Mouse (Mus musculus): ENCODE results near the gene Med9.

The Med9 gene

DNA sequence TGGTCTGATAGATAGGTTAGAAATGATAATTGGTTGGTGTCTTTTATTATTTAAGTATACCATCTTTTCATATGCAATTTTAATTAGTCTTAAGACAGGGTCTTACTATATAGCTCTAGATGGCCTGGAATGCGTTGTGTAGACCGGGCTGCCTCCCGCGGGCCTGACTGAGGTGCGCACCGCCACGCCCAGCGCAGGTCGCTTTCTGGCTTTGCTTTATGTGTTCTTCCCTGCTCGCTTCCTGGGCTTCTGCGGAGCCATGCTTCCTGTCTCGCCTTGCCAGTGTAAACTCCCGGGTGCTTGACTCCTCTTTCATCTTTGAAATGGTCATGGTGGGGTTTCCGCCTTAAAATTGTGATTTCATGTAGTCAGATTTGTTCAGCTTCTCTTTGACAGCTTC, 4.9 kb downstream of the Med9 start:
- DNase-seq = no peak

DNA sequence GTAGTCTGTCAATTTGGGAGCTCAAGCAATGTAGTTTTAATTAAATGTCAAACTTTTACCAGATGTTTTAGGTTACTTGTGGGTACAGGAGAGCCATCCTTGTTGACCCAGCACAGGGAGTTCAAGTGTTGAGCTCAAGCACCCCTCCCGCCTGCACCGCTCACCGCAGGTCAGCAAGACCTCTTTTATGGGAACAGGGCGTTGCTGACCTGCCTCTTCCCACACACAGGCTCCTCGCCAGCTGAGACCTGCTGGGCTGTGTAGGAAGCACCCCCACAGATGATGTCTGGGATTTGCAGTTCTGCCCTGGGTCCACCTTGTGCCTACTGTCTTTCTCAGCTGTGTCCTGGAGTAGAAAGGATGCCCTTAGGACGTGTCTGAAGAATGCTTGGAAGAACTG, 8.7 kb downstream of the Med9 start:
- no peak for DNase-seq

DNA sequence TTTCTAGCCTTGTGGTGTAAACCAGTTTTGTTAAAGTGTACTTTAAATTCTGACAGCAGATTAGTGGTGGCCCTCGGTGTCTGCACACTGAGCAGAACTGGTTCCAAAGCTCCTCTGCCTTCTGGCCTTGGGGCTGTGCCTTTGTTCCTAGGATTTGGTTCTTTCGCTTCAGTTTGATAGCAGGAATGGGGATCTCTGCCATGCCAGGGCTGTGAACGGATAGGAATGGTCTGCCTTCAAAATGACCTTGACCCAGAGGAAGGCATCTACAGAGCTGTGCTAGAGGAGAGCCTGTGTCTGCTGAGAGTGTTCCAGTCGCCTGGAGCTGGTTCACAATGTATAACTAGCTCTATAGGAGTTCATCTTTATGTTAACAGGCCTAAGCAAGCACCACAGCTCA, 11.4 kb downstream of the Med9 start:
- no peak for DNase-seq

DNA sequence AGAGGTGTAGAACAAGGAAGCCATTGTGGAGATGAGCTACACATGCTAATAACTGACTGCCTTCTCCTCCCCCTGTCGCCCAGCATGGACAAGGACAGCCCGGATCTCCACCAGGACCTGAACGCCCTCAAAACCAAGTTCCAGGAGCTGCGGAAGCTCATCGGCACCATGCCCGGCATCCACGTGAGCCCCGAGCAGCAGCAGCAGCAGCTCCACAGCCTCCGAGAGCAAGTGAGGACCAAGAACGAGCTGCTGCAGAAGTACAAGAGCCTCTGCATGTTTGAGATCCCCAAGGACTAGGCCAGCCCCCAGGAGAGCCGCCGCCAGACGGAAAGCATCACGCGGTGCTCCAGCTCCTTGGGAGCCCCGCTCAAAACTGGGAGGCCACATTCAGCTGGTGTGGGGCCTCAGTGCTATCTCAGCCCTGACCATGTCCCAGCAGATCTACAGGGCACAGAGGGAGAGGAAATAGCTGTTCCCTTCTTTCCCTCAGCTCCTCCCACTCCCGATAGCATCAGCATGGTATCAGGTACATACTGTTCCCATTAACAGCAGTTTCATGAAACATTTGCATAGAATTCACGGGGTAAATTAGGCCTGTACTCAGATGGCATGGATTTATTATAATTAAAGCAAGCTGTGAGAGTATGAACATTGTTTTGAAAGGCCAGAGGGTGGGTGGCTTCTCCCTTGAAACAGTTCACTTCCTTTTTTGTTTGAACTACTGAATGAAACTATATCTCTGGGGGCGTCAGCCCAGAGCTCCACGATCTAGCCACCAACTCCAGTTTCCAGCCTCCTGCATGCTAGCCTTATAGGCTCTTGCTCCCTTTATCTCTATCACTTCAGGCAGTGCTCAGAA, 12.7 kb downstream of the Med9 start:
- no peak for DNase-seq

DNA sequence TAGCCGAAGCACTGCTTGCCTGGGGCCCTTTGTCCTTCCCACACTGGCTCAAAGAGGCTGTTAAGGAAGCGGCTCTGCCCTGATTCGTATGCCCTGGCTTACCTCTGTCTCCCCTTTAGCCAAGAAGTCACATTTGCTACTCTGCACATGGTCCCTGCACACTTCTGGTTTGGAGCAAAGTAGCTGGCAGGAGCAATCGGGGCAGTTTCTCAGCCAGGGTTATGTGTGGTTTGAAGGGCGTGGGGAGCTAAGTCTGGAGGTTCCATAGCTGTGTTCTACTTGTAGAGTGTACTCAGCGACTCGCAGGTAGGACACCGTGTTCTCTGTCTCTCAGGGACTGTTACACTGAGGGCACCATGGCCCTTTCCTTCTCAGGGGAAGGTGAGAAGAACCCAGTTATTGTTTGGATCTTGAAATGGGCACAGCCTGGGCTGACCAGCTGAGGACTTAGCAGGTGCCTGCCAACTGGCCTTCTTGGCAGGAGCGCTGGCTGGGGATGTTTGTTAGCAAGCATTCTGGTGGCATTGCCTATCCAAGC, 13.4 kb downstream of the Med9 start:
- peak; percentile 20 for DNase-seq

DNA sequence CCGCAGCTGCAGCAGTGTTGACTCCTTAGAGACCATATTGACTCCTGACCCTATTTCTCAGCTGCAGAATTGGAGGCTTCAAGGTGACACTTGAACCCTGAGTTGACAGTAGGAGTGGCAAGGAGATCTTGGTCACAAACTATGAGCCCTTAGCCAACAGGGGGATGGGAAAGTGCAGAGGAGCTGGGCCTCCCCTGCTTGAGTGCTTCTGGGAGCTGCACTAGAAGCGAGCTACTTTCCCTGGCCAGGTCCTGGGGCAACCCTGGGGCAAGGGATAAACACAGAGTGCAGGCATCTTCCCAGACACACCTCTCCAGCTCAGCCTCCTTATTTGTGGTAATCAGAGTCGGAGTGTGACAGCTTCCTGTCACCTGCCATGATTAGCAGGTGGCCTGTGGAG, 14.6 kb downstream of the Med9 start:
- no peak for DNase-seq

DNA sequence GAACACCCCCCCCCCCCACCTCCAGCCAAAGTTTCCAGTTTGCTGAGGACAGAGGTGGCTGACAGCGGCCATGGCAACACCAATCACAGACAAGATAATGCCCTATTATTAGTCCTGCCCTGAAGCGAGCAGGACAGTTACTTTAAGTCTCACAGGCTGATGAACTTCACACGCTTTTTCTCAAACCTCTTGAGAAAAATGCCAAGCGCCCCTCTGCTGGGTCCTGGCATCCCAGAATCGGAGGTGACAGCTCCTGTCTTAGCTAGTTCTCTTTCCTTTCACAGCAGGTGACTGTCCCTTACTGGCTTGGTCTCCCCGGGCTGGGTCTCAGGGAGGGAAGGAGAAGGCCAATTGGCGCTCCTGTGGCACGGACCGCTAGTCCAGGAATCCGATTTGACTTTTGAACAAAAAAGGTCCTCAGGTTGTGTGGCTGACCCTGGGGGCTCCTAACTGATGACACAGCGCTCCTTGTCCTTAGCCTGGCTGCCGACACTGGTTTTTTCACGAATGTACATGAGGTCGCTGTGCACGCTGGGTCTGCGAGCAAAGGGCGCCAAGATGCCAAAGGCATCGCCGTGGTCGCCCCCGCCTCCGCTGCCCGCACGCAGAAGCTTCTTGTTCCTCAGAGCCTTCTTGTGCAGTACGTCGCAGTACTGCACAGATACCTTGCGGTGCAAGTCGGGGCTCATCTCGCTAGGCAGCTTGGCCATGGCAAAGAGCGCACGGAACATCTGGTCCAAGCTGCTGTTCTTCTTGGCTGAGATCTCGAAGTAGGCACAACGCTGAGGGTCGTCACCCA, 15.6 kb downstream of the Med9 start:
- DNase-seq = peak; percentile 26

DNA sequence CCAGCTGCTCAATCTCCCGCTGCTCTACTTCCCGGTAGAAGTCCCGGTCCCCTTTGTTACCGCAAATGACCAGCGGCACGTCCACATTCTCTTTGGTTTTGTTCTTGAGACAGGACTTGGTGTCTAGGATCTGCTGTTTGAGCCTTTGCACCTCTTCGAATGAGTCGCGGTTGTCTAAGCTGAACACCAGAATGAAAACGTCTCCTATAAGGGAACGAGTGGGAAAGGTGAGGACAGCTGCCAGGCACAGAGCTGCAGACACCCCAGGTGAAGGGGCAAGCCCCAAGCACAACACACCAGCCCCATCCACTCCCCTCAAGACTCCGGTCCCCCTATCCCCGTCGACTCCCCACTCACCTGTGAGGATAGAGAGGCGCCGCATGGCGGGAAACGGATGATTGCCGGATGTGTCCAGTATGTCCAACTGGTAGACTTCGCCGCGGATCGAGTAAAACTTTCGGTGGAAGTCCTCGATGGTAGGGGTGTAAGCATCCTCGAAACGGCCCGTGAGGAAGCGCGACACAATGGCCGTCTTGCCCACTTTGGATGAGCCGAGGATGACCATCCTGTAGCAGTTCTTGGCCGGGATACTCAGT, 16.3 kb downstream of the Med9 start:
- peak; percentile 45 for DNase-seq

DNA sequence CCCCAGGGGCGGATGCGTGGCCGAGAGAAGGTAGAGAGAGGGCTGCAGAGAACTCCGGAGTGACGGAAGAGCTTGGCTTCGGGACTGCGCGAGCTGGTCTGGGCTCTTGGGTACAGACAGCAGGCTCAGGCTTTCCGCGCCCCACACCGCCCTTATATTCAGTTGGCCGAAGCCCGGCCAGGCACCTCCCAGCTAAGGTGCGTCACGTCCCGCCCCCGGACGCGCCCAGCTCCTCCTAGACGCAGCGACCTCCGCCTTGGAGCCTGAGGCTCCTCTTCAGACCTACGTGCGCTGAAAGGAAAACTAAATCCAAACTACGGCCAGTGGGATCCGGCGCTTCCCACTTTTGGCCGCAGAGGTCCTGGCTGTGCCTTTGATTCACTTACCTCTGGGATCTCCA, 16.8 kb downstream of the Med9 start, which contains the start of gene Rasd1:
Gene Rasd1 (minus strand): TSS at position 127 of the 400 bp plus-strand sequence.
- DNase-seq = peak; percentile 88

DNA sequence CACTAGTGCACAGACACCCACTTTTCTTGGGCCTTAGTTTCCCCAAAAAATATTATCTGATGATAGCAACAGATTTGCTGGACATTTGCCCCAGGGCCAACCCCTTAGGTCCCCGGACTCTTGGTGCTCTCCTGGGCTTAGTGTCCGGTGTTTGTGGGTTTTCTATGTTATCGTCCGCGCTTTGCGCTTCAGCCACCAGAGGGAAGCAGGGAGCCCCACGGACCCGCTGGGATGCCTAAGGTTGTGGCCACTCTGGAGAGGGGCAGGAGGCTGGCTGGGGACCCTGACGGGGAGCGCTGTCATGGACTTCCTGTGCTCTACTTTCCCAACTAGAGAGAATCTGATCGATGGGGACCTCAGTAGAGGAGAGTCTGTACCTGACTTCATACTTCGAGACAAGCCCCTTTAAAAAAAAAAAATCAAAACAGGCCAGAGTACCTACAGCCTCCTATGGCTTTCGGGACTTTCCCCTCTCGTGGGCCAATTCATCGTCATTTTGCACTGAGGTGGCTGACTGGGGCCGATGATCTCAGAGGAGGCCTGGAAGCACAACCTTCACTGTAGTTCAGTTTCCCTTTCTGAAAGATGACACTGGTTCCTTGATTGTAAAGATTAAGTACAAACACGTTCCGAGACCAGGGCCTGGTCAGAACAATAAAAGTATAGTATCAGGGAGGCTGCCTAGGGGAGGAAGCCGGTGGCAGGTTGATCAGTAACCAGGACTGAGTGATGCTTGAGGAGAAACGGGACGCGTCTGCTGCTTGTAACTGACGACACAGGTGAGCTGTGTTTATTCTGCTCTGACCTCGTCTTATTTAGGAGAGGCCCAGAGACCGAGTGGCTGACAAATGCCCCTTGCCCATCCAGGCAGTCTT, 17.5 kb downstream of the Med9 start:
- peak; percentile 90 for DNase-seq

DNA sequence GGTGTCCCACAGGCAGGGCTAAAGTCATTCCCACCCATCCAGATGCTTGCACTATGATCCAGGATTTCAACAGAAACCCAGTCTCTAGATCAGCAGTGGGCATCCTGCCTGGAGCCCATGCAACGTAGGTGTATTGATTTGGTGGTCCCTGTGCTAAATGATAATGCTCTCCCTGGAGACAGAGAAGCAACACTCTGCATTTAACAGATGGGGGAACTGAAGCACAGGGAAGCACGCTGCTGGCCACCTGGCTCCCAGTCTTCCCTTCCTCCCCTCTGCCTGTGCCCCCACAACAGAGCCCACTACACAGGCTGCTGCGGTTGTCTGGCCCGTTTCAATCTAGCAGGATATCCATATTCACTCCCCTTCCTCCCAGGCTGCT, 18.1 kb downstream of the Med9 start:
- DNase-seq = no peak

DNA sequence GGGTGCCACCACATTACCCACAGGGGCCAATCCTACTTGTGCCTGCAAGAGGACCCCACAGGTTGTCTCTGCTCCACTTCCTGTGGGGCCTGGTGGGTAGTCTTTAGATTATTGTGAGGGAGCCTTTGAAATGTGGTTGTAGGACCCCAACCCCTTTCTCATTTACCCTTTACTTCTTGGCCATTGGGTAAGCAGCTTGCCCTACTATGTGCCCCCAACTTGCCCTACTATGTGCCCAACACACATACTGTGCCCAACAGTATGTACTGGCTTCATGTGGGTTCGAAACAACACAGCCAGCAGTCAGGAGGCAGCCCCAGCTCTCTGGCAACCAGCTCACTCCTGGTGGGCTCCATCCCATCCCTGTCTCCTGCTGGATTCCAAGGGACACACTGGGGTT, 19.8 kb downstream of the Med9 start:
- DNase-seq = no peak

DNA sequence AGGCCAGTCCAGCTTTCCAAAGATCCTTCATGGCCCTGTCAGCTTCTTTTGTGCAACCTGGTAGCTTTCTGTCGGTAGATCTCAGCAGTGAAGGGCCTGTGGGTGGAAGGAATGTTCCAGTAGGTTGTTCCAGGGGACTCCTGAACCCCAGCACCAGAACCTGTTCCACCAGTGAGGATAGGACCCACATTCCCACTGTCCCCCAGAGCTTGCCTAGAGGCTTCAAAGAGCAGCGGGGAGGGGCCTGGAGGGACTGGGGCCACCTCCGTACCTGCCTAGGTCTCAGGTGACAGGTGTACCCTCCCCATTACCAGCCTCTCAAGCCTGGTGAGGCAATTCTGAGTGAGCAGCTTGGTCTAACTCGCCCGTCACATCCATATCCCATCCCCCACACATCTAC, 22.8 kb downstream of the Med9 start:
- DNase-seq = no peak

DNA sequence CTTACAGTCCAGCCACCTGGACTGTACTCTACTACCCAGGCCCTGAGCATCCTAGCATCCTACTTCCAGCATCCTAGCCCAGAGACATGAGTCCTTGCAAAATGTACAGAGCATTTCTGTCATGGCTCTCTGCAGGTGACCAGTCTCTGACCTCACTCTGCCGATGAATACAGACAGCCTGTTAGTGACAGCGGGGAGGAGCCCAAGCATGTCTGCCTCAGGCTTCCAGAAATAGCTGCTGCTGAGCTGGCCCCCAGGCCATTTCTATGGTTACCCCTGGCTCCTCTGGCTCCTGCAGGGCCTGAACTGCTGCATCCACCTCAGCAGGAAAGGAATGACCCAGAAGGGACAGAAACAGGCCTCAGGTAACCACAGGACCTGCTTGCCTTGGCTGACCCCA, 23.7 kb downstream of the Med9 start:
- no peak for DNase-seq

DNA sequence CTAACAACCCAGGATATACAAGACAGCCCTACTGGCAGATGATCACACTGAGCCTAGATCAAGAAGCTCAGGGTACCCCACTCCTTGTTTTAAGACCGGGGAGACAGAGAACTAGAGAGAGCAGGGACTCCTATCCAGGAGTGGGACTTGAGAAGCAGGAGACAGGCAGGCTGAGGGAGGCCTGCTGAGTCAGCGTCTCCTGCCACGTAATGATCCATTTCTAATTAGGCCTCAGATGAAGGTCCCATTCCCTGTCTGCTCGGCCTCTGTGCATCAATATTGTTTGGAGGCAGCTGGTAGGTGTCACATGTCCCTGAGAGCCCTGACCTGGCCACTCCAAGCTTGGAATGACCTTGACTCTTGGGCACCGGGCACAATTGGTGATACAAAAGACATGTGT, 25.4 kb downstream of the Med9 start:
- no peak for DNase-seq

DNA sequence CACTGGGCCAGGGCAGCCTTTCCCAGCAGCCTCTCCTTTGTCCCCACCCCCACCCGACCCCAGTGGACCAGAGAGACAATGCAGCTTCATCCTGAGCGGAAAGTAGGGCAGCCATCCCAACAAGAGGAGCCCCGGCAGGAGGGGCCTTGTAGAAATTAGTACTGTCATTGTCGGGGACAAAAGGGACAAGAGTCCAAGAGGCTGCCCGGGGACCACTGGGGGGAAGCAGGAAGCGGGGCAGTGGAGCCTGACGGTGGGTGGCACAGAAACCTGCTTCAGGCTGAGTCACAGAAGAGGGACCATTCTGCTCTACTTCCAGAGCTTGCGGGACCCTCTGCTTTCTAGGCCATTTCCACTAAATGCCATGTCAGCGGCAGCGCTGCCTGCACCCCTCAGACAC, 27.2 kb downstream of the Med9 start:
- DNase-seq = no peak

DNA sequence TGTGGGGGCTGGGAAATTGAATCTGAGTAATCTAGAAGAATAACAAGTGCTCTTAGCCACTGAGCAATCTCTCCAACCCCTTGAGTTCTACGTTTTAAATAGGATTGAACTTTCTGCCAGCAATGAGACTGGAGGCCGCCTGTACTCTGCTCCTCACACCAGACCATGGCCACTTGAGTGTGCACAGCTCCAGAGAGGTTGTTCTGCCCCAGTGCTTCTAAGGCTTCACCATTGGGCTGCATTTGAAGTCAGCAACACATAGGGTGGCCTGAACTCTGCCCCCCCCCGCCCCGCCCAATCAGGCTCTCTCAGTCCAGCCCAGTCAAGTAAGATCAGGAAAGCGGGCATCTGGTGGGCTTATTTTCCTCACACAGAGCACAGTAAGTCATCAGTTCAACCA, 29.8 kb downstream of the Med9 start:
- peak; percentile 18 for DNase-seq

DNA sequence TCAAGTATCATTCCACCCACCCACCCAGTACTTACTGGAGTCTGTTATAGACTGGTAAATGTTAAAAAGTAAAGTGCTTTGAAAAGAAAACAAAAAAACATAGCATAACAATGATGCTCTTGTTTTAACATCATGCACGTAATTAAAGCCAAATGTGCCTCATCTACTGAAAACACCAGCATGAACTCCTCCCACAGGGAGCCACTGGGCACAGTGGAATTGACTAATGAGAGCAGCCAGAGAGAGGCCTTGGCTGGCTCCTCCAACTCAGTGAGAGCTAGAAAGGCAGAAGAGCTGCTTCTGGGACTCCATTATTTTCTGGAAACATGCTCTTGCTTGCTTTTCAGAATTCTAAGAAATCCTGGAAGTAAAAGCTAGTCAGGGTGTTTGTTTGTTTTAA, 41.4 kb downstream of the Med9 start:
- no peak for DNase-seq

DNA sequence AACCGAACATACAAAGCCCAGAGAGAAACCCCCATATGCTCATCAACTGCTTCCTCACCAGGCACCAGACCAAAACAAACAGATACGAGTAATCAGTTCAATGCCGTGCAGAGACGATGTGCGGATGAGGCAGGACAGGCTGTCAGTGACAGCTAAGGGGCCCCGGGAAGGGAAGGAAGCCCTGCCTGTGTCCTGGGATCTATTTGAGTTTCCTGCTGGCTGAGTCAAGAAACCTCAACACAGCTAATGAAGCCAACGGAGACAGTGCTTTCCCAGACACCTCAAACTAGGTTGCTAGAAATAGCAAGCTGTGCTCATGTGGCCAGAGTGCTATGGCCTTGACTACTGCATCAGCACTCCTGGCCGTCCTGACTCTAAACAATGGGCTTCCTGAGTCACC, 43.4 kb downstream of the Med9 start:
- no peak for DNase-seq

DNA sequence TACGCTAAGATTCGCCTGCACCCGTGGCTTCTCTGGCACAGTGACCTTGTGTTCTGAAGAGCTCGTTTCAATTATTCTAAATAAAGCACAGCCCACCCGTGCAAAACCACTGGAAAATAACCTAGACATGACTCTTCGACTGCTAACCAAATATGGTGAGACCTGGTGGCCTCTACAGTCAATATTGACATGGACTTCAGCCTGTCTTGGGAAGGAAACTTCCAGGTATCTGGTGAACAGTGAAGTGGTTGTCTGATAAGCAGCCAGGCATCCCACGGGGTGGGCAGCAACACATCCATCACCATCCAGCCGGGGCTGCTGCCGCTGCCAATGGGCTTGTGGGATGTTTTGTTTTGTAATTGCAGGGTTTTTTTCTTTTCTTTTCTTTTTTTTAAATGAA, 46.3 kb downstream of the Med9 start:
- no peak for DNase-seq

DNA sequence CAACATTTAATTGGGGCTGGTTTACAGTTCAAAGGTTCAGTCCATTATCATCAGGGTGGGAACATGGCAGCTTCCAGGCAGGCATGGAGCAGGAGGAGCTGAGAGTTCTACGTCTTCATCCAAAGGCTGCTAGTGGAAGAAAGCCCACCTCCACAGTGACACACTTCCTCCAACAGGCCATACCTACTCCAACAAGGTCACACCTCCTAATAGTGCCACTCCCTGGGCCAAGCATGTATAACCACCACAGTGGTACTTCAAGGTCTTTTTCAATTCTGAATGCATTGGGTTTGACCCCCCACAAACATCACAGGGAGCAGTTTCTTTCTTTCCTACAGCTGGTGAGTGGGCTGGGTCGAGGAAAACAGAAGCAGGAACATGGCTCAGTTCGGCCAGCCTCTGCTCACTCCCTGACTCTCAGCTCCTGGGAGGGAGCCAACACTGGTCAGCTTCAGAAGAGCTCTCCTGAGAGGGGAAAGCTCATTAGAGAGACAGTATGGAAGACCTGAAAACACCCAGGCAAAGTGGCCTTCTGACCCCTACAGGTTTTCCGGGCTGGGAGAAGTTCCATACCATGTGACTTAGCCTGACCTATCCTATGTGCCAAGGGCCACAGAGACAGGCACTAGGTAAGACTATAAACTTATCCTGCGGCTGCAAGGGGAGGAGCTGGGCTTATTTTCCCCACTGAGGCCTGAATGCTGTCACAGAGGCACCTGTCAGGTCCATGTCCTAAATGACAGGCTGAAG, 53.4 kb downstream of the Med9 start:
- no peak for DNase-seq

DNA sequence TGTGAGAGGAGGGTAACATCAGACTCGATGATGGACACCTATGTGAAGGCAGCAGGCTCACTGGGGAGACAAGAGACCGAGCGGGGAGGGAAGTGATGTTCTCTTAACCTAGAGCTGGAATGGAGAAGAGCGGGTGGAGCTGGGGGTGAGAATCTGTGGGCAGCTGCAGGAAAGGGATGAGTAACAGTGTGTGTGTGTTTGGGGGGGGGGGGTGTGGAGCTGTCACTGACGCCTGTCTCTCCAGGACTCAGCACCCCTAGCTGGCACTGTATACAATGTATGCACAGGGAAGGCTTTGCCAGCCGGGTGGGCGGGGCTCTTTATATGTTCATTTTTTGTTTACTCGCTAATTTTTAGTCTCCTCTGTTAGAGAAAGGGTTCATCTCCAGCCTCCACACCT, 55.8 kb downstream of the Med9 start:
- no peak for DNase-seq

Data from kidney, adult 18-20 months (tissue).